Mouse (Mus musculus) brain, embryonic 14.5 days (tissue): ENCODE data around the gene Ror2.

Experiments
- CTCF ChIP-seq: fragments of 200-500 bp; IDR thresholded peaks from 2 replicates; pipeline ENCODE4 v1.5.1; 2012; ENCODE audit warnings: inconsistent platforms, mild to moderate bottlenecking, moderate library complexity, borderline replicate concordance; ENCODE audit not compliant: insufficient read depth, insufficient read length; ENCODE audit errors: extremely low read depth
- POLR2A ChIP-seq: fragments of 200-500 bp; IDR thresholded peaks from 2 replicates; pipeline ENCODE4 v1.6.1; 2012; ENCODE audit warnings: mild to moderate bottlenecking, inconsistent platforms, borderline replicate concordance; ENCODE audit not compliant: poor library complexity, insufficient read depth, insufficient read length, severe bottlenecking; ENCODE audit errors: extremely low read depth

DNA sequence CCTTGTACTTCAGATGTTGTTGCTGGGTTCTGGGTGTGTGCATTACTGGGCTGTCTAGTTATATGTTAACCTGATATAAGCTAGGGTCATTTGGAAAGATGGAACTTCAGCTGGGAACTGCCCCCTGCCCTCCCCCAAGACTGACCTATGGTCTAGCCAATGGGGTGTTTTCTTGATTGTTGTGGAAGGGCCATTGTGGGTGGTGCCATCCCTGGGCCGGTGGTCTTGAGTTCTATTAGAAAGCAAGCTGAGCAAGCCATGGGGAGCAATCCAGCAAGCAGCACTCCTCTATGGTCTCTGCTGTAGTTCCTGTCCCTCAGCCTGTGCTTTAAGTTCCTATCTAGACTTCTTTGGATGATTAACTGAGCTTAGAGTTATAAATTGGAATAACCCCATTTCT, 101.1 kb downstream of the Ror2 start:
- TF ChIP-seq CTCF (no peak), POLR2A (no peak)
